Mouse (Mus musculus): Measurements from ENCODE around the gene Syn3.

- TF ChIP-seq CTCF (IDR thresholded peaks at IDR 0.05; ENCODE audit: extremely low read depth, insufficient read depth, low read length) = no peak
- TF ChIP-seq POLR2A (IDR thresholded peaks at IDR 0.05; ENCODE audit: extremely low read depth, insufficient read depth, low read length) = no peak
These were observed 398.3 kb downstream of the Syn3 start for GRCm38 (mm10) chr10:86100281-86100851.

Data from cortical plate, adult 2 months (tissue).